Mouse (Mus musculus) kidney, adult 2 months (tissue): ENCODE measurements around the gene Adnp. TPM values are rescaled to one million over a fixed set of nuclear protein-coding genes. Genes with fewer than 3 reads are reported as not detected.
A peak's percentile ranks its signal among the peaks of the same experiment; 100 is the strongest.

Experiments
- DNase-seq: peaks from one replicate; pipeline ENCODE4 v3.0.0; 2021
- H3K27ac ChIP-seq: fragments of 200-500 bp; 2 replicates; pipeline ENCODE4 v1.5.1; 2012; ENCODE audit warnings: low read depth, low read length, control low read depth, inconsistent platforms; ENCODE audit not compliant: insufficient read depth
- H3K27me3 ChIP-seq: fragments of 200-500 bp; replicated peaks from 2 replicates; pipeline ENCODE4 v1.6.1; 2012; ENCODE audit warnings: mild to moderate bottlenecking, moderate library complexity, low read length, inconsistent platforms; ENCODE audit not compliant: control insufficient read depth, insufficient read depth
- H3K36me3 ChIP-seq: fragments of 200-500 bp; 2 replicates; pipeline ENCODE4 v1.6.1; 2012; ENCODE audit warnings: mild to moderate bottlenecking, moderate library complexity, low read length, inconsistent platforms; ENCODE audit not compliant: control insufficient read depth, insufficient read depth
- H3K4me1 ChIP-seq: fragments of 200-500 bp; 2 replicates; pipeline ENCODE4 v1.6.1; 2011; ENCODE audit warnings: low read length; ENCODE audit not compliant: control insufficient read depth, insufficient read depth
- H3K4me3 ChIP-seq: fragments of 200-500 bp; 2 replicates; pipeline ENCODE4 v1.5.1; 2011; ENCODE audit warnings: mild to moderate bottlenecking, low read depth, low read length, control low read depth; ENCODE audit not compliant: insufficient read depth
- CTCF ChIP-seq: fragments of 200-500 bp; conservative IDR thresholded peaks from 2 replicates; pipeline ENCODE4 v1.5.1; 2011; ENCODE audit warnings: low read depth, mild to moderate bottlenecking, control low read depth, low read length, moderate library complexity, mixed read lengths; ENCODE audit not compliant: insufficient read depth, insufficient read length
- POLR2A ChIP-seq: fragments of 200-500 bp; IDR thresholded peaks from one replicate; pipeline ENCODE4 v1.6.1; 2011; ENCODE audit warnings: low read depth, low read length, control low read depth
- WGBS: fragments of 180-500 bp; shearing (Covaris S2); methylation state at CpG from one replicate; pipeline ENCODE4 v1.1.7; 2018; 5-methylcytosine and 5-hydroxymethylcytosine counted together
- polyA plus RNA-seq: library from polyadenylated mRNA; depleted of rRNA; stranded (reverse); fragments of >200 nt; gene quantifications from 2 replicates; pipeline ENCODE4 v1.2.3, GENCODE M21; 2012

The Adnp gene
- polyA plus RNA-seq, 1 experiment = 14.9 TPM

GRCm38 (mm10) chr2:168230773-168231470 lies 24.0 kb upstream of the Adnp start:
- WGBS = 4% methylated on average over 100 of the region's 105 CpGs
- Histone ChIP-seq H3K27ac (peak overlapping the region; percentile 95; the same call in 1 of the 2 replicates), H3K36me3 (no peaks in the 10 kb centered on the region; the same call in 1 of the 2 replicates), H3K4me1 (peaks cover 17% of the 10 kb centered on the region), H3K4me3 (peak overlapping the region; percentile 63), H3K27me3 (no peaks in the 10 kb centered on the region)
- peak; percentile 8 for DNase-seq
- TF ChIP-seq POLR2A = no peak
- no peak for TF ChIP-seq CTCF

GRCm38 (mm10) chr2:168230026-168230728 lies 23.3 kb upstream of the Adnp start, which contains the start of the genes Gm20716, Dpm1 and Mocs3:
Gene Gm20716 (minus strand): TSS chr2:168230364.
Gene Dpm1 (minus strand): TSS chr2:168230591.
Gene Mocs3 (plus strand): TSS chr2:168230622.
- WGBS = under 1% methylated on average over 73 of the region's 73 CpGs
- Histone ChIP-seq H3K4me3 (peak within 1 kb of the TSS; percentile 63), H3K27ac (peak within 1 kb of the TSS; percentile 95), H3K36me3 (no peaks in the 10 kb centered on the region; the same call in 1 of the 2 replicates), H3K4me1 (peaks cover 17% of the 10 kb centered on the region), H3K27me3 (no peaks in the 10 kb centered on the region)
- DNase-seq = peak; percentile 92
- TF ChIP-seq CTCF = no peak
- TF ChIP-seq POLR2A = peak; percentile 69

GRCm38 (mm10) chr2:168229116-168230025 lies 22.5 kb upstream of the Adnp start:
- no peaks in the 10 kb centered on the region; the same call in 1 of the 2 replicates for H3K36me3 ChIP-seq
- DNase-seq = peak; percentile 68
- peak overlapping the region; percentile 63 for H3K4me3 ChIP-seq
- H3K27ac ChIP-seq = peak overlapping the region; percentile 95
- no peak for TF ChIP-seq POLR2A
- no peak for TF ChIP-seq CTCF
- H3K27me3 ChIP-seq = no peaks in the 10 kb centered on the region
- H3K4me1 ChIP-seq = peaks cover 17% of the 10 kb centered on the region
- 12% methylated on average over 41 of the region's 41 CpGs for WGBS

GRCm38 (mm10) chr2:168223326-168223725 lies 16.4 kb upstream of the Adnp start:
- H3K27ac ChIP-seq = no peak overlapping the region
- no peaks in the 10 kb centered on the region; the same call in 1 of the 2 replicates for H3K36me3 ChIP-seq
- H3K27me3 ChIP-seq = no peaks in the 10 kb centered on the region
- no peak for DNase-seq
- TF ChIP-seq POLR2A = no peak
- no peak for TF ChIP-seq CTCF
- WGBS = 87% methylated on average over 6 of the region's 6 CpGs
- H3K4me3 ChIP-seq = no peak overlapping the region
- peaks cover 3% of the 10 kb centered on the region; the same call in 1 of the 2 replicates for H3K4me1 ChIP-seq

GRCm38 (mm10) chr2:168213788-168214397 lies 7.0 kb upstream of the Adnp start:
- 58% methylated on average over 5 of the region's 5 CpGs for WGBS
- H3K27me3 ChIP-seq = no peaks in the 10 kb centered on the region
- no peak overlapping the region for H3K4me3 ChIP-seq
- H3K4me1 ChIP-seq = no peaks in the 10 kb centered on the region; the same call in 1 of the 2 replicates
- peaks cover 3% of the 10 kb centered on the region for H3K36me3 ChIP-seq
- no peak overlapping the region for H3K27ac ChIP-seq
- no peak for DNase-seq
- TF ChIP-seq POLR2A = no peak
- TF ChIP-seq CTCF = no peak; the same call in 1 of the 2 replicates

GRCm38 (mm10) chr2:168207883-168208282 lies 971 bp upstream of the Adnp start:
- Histone ChIP-seq H3K27ac (peak overlapping the region; percentile 96; the same call in 1 of the 2 replicates), H3K27me3 (no peaks in the 10 kb centered on the region), H3K36me3 (peaks cover 5% of the 10 kb centered on the region; the same call in 1 of the 2 replicates), H3K4me1 (peaks cover 12% of the 10 kb centered on the region), H3K4me3 (no peak overlapping the region)
- TF ChIP-seq CTCF (no peak), POLR2A (no peak)
- 90% methylated on average over 3 of the region's 3 CpGs for WGBS
- no peak for DNase-seq
